Mouse (Mus musculus) frontal cortex, postnatal 14 days (tissue): ENCODE data around the gene Adgrl4.

Source experiments
- DNase-seq, 2 experiments: peaks; one replicate each; pipeline ENCODE4 v3.0.0; 2022; ENCODE audit warnings: low spot score in 2 of 2

Adgrl4 gene

GRCm38 (mm10) chr3:151437693-151438092, at the start of gene Adgrl4:
TSS of gene Adgrl4 (plus strand) at chr3:151437887.
- DNase-seq, result no peak

- no peak for DNase-seq
Measured at GRCm38 (mm10) chr3:151390912-151391311, 46.8 kb upstream of the Adgrl4 start.

- no peak for DNase-seq
Measured at GRCm38 (mm10) chr3:151392891-151393290, 44.8 kb upstream of the Adgrl4 start.

GRCm38 (mm10) chr3:151393330-151393729, 44.4 kb upstream of the Adgrl4 start:
- no peak for DNase-seq

GRCm38 (mm10) chr3:151399270-151399669, 38.4 kb upstream of the Adgrl4 start:
- no peak for DNase-seq

GRCm38 (mm10) chr3:151411031-151411430, 26.7 kb upstream of the Adgrl4 start:
- DNase-seq, result no peak

- DNase-seq, result no peak
Measured at GRCm38 (mm10) chr3:151411488-151411887, 26.2 kb upstream of the Adgrl4 start.

GRCm38 (mm10) chr3:151416931-151417330, 20.8 kb upstream of the Adgrl4 start:
- no peak for DNase-seq

- DNase-seq, result no peak
Measured at GRCm38 (mm10) chr3:151417688-151418572, 19.8 kb upstream of the Adgrl4 start.

- no peak for DNase-seq
Measured at GRCm38 (mm10) chr3:151424326-151425207, 13.1 kb upstream of the Adgrl4 start.

GRCm38 (mm10) chr3:151430106-151430505, 7.6 kb upstream of the Adgrl4 start:
- no peak for DNase-seq

GRCm38 (mm10) chr3:151431507-151431906, 6.2 kb upstream of the Adgrl4 start:
- no peak for DNase-seq

- no peak for DNase-seq
Measured at GRCm38 (mm10) chr3:151438364-151438763, 677 bp downstream of the Adgrl4 start.

GRCm38 (mm10) chr3:151439976-151440375, 2.3 kb downstream of the Adgrl4 start:
- no peak for DNase-seq

- no peak for DNase-seq
Measured at GRCm38 (mm10) chr3:151442026-151442425, 4.3 kb downstream of the Adgrl4 start.

GRCm38 (mm10) chr3:151443486-151443885, 5.8 kb downstream of the Adgrl4 start:
- DNase-seq, result no peak

- DNase-seq, result no peak
Measured at GRCm38 (mm10) chr3:151444284-151444683, 6.6 kb downstream of the Adgrl4 start.

GRCm38 (mm10) chr3:151445936-151446335, 8.2 kb downstream of the Adgrl4 start:
- DNase-seq, result no peak

- no peak for DNase-seq
Measured at GRCm38 (mm10) chr3:151454985-151455701, 17.5 kb downstream of the Adgrl4 start.

- no peak for DNase-seq
Measured at GRCm38 (mm10) chr3:151459430-151460190, 21.9 kb downstream of the Adgrl4 start.

- DNase-seq, result no peak
Measured at GRCm38 (mm10) chr3:151465215-151465614, 27.5 kb downstream of the Adgrl4 start.
